Mouse (Mus musculus): ENCODE measurements around the gene Zfp414. TPM values are rescaled to one million over a fixed set of nuclear protein-coding genes. Genes with fewer than 3 reads are reported as not detected.
"Not testable (repeated sequence)": the region's sequence is repeated elsewhere in the genome, so short reads cannot be mapped to it uniquely, and the experiment has no call there.

The Zfp414 gene
- 10 to 100 TPM; 18.1 to 21.5 TPM for total RNA-seq (2021)
- long read RNA-seq, experiment 1, transcript Zfp414-201 (6 exons, 1,197 nt): major isoform, 11 of 25 reads
- long read RNA-seq, experiment 1, partial matches to known transcripts: 4 of 25 reads
- long read RNA-seq, experiment 1, other reads (novel, unspliced or antisense): 3 of 25 reads
- long read RNA-seq, experiment 2, partial matches to known transcripts: 2 of 11 reads
- long read RNA-seq, experiment 2, other reads (novel, unspliced or antisense): 0 of 11 reads

DNA sequence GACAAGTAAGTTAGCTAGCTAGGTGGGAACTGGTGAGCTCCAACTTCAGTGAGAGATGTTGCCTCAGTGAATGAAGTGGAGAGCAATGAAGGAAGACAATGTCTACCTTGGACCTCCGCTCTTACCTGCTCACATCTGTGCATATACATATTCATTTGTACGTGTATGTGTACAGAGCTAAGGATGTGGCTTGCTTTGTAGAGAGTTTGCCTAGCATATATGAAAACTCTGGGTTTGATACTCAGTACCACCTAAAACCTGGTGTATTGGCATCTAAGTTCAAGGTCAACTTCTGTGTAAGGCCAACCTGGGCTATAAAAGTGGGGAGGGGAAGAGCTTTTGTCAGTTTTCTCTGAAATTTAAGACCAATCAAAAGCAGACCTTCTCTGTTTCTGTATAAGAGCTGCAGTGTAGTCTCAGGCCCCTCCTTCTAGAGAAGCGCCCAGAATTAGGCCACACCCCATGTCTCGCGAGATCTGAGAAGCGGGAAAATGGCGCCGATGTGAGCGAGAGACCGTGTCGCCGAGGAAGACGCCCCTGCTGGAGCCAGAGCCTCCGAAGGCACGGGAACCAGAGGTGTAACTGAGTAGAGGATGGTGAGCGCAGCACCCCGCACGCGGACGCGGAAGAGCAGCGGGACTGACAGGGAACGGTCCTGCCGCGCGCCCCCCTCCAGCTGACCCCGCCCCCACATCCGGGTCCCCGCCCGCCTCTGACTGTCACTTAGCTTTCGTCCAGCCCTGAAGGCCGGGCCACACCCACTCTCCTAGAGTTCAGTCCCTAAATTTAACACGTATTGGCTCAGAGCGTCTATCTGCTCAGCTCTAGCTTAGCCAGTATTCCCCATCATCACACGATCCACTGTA is at the start of gene Zfp414:
Gene Zfp414 (plus strand): TSS at position 470 of the 866 bp plus-strand sequence.
- peak; percentile 90 for DNase-seq

DNA sequence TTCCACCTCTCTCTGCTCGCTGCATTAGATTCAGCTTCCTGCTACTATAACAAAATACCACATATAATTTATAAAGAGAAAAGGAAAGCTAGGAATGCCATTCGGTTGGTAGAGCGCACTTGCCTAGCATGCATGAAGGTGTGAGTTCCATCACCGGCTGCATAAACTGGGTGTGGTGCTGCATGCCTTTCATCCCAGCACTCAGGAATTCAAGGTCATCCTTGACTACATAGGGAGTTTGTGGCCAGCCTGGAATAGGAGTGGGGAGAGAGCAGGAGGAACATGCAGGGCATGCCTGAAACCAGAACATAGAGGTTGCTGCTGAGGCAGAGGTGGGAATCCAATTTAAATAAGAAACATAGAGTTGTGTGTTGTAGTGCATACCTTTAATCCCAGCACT is 44.8 kb upstream of the Zfp414 start:
- DNase-seq: no peak

- no peak for DNase-seq
Observed at GRCm38 (mm10) chr17:33586011-33586410, 42.9 kb upstream of the Zfp414 start.

- DNase-seq: no peak
Observed at GRCm38 (mm10) chr17:33597271-33597670, 31.6 kb upstream of the Zfp414 start.

DNA sequence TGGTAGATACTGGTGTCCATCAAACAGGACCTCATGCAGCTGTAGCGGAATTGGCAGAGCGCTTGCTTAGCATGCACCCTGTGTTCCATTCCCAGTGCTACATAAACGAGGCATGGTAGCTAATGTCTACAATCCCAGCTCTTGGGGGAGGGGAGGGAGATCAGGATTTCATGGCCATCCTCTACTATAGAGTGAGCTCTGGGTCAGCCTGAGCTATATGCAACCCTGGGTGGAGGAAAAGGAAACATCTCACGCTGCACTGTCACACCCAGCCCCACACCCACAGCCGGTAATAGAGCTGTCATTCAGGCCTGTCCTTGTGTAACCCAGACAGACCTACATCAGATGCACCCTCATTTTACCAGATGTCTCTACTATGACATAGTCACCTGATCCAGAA is 30.4 kb upstream of the Zfp414 start:
- no peak for DNase-seq

- DNase-seq: no peak
Observed at GRCm38 (mm10) chr17:33599836-33600475, 28.9 kb upstream of the Zfp414 start.

GRCm38 (mm10) chr17:33600831-33601230 is 28.1 kb upstream of the Zfp414 start:
- no peak for DNase-seq

DNA sequence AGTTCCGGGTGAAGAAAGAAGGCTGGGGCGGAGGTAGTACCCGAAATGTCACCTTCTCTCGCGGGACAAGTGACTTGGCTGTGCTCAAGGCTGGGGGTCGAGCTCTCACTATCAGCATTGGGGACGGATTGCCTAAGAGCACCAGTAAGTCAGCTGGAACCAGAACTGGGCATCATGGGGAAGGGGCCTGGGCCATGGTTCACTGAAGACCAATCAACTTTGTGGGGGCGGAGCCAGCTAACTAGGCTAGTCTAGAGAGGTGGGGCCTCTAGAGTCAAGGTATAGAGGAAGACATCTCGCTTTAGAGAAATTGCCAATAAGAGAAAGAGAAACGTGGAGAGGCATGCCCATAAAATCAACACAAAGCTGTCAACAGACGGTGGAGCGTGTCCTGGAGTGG is 26.9 kb upstream of the Zfp414 start:
- no peak for DNase-seq

DNA sequence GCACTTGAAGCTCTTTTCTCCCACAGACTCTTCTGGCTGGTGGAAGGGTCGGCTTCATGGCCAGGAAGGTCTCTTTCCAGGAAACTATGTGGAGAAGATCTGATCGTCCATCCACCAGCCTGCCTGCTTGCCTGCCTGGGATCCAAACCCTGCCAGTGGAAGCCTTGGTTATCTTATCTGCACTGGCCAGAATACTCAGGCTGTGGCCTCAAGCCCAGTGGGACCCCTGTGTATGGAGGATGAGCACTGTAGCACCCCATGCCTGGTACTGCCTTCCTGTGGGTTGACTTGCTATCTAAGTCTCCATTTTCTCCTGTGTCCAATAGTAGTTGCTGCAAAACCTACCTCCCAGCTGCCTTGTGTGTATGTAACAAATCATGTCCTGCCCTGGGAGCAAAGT is 21.6 kb upstream of the Zfp414 start:
- DNase-seq: no peak

- no peak for DNase-seq
Observed at GRCm38 (mm10) chr17:33610548-33610947, 18.3 kb upstream of the Zfp414 start.

DNA sequence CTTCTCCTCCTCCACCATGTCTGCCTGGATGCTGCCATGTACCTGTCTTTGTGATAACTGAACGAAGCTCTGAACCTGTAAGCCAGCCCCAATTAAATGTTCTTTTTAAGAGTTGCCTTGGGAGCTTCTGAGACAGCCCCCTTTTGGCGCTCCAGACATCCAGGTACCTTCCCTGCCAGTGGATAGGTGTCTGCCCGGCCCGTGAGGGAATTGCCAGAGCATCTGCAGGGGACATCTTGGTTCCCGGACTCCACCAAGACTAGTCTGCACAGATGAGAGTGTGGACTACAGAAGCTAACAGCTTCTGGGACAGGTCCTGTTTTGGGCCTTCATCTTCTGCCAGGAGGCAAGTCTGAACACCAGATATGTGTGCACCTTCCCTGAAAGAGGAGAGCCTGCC is 15.2 kb upstream of the Zfp414 start:
- not testable (repeated sequence) for DNase-seq

DNA sequence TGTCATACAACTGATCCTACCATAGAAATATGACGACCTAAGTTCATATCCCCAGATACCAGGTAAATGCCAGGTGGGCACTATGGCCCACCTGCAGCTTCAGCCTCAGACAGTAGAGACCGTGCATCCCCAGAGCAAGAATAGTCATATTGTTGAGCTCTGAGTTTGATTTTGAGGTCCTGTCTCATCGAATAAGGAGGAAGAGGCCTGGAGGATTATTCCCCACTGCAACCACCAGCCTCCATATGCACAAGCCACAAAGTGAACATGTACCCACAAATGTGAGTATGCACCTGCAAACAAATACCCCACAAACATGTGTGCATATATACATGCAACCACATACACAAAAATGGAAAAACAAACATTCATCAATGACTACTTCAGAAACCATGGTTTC is 1.6 kb upstream of the Zfp414 start:
- no peak for DNase-seq

GRCm38 (mm10) chr17:33629487-33630125 is 716 bp downstream of the Zfp414 start:
- DNase-seq: no peak

DNA sequence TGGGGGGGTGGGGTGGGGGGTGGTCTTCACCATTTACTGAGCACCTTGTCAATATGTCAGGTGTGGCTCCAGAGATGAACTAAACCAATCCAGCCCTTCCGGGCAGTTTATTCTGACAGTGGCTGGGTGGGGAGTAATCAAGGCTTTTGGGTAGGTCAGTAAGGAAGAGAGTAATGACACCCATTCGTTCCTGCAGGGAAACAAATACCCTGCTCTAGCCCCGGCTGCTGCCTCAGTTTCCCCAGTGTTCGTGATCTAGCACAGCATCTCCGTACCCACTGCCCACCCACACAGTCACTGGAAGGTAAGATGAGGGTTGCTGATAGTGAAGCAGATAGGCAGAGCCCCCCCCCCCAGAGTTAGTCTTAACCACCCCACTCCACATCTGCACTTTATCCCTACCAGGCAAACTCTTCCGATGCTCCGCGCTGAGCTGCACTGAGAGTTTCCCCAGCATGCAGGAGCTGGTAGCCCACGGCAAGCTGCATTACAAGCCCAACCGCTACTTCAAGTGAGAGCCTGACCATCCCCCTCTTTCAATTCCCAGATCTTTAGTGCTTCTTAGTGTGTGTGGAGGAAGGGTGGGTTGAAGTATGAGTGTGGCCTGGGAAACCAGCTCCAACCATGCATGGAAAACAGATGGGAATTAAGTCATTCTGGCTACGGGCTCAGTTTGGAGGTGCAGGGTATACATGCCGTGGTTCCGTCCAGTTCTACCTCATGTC is 1.4 kb downstream of the Zfp414 start:
- no peak for DNase-seq

DNA sequence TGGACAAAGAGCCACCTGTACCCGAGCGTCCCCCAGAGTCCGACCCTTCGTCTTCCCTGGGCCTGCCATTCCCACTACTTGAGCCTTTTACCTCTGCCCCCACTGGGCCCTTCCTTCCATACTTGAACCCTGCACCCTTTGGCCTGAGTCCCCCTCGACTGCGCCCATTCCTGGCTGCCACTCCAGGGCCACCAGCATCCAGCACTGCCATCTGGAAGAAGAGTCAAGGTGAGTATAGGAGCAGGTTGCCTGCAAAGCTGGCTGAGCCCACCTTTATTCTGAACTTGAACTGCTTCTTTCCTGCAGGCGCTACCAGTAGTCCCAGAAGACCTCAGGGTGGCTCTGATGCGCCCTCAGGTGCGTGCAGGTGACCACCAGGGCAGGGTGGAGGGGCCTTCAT is 2.3 kb downstream of the Zfp414 start:
- no peak for DNase-seq

GRCm38 (mm10) chr17:33631796-33632195 is 2.9 kb downstream of the Zfp414 start:
- DNase-seq: no peak

DNA sequence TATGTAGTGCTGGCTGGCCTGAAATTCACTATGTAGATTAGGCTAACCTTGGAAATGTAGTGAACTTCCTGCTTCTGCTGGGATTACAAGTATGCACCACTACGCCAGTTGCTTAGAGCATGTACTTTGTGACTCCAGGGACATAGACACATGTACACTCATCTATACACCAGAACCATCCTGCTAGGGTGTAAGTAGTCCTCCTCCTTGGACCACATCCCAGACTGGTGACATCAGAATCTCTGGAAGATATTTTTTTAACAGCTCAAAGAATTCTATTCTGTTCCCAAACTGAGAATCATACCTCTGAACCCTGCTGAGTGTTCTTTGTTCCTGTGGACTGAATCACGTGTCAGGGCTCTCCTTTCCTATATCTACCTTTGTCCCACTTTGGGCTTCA is 8.1 kb downstream of the Zfp414 start:
- DNase-seq: no peak

- no peak for DNase-seq
Observed at GRCm38 (mm10) chr17:33637516-33638276, 8.8 kb downstream of the Zfp414 start, which contains the start of gene Pram1. Gene Pram1 (plus strand): TSS chr17:33638056.

DNA sequence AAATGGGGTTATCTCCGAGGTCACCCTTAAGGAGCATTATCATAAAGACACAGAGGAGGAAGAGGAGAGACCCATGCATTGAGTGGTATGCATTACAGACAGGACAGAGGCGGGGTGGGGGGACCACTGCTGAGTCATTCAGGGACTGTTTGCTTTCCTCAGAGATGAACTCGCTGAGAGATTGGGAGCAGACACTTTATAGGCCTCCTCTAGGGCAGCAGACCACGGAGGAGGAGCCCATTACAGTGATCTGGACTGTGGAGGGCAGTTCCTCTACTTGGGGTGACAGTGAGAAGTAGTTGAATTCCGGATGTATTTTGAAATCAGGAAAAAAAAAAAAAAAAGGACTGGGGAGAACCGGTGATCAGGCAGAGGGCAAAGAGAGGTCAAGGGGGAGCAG is 10.9 kb downstream of the Zfp414 start:
- DNase-seq: no peak

DNA sequence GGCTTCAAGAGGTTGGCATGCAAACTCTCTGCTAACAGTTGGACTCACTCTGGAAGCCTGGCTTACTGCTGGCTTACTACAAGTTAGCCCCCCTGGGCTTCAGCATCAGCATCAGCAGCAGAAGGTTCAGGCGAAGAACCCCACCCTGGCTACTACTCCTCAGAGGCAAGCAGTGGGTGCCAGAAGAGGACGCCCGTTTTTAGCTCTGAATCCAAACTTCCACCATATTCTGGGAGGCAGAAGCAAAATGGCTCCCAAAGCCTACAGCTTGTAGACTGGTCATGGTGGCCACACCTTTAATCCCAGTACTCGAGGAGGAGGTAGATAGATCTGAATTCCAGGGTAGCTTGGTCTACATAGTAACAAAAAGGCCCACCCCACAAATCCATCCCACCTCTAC is 15.2 kb downstream of the Zfp414 start:
- DNase-seq: no peak

DNA sequence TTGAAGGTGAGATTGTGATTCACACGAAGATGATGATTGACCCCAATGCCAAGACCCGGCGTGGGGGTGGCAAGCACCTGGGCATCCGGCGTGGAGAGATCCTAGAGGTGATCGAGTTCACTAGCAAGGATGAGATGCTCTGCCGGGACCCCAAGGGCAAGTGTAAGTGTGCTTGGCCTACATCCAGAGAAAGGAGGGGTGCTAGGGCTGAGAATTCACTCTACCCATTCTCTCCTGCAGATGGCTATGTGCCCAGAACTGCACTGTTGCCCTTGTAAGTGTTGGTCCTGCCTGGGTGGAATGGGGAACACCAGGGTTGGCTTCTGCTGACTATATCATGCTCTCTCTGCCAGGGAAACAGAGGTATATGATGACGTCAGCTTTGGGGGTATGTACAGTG is 16.2 kb downstream of the Zfp414 start:
- no peak for DNase-seq
